Mouse (Mus musculus): ENCODE measurements around the gene Slc35c1. TPM values are rescaled to one million over a fixed set of nuclear protein-coding genes. Genes with fewer than 3 reads are reported as not detected.

The Slc35c1 gene
- polyA plus RNA-seq, 1 experiment from 2014 or later, result 12.3 TPM

DNA sequence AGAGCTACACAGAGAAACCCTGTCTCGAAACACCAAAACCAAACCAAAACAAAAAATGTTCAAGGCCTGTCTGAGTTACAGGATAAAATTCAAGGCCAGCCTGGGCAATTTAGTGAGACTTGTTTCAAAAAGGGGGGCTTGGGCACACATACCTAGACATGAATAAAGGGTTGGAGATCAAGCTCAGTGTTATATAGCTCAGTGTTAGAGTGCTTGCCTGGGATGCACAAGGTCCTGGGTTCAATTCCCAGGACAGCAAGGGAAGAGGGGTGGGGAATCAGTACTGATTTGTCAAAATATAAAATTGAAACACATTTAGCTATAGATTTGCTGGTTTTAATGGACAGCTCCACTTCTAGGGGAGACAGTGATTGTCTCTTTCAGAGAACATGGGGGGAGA, 877 bp upstream of the Slc35c1 start:
- ATAC-seq (ENCODE audit: low read depth), result no peak
- no peak overlapping the region for H3K9ac ChIP-seq (ENCODE audit: low read depth, low read length)
- H3K4me1 ChIP-seq (ENCODE audit: control insufficient read depth, low read depth, low read length), result peaks cover 34% of the 10 kb centered on the region
- no peak overlapping the region for H3K27ac ChIP-seq (ENCODE audit: low read length)
- 66% methylated on average over 1 of the region's 1 CpGs for WGBS (ENCODE audit: insufficient replicate concordance)
- no peaks in the 10 kb centered on the region; the same call in none of the 2 replicates for H3K27me3 ChIP-seq (ENCODE audit: control insufficient read depth, insufficient read depth, low read depth, low read length)
- H3K4me3 ChIP-seq (ENCODE audit: low read depth, low read length), result no peak overlapping the region
- H3K4me2 ChIP-seq (ENCODE audit: low read depth, low read length), result no peak overlapping the region
- no peaks in the 10 kb centered on the region for H3K9me3 ChIP-seq (replicated peaks; ENCODE audit: control insufficient read depth, low read length)
- H3K36me3 ChIP-seq (ENCODE audit: control insufficient read depth, insufficient read depth), result no peaks in the 10 kb centered on the region

DNA sequence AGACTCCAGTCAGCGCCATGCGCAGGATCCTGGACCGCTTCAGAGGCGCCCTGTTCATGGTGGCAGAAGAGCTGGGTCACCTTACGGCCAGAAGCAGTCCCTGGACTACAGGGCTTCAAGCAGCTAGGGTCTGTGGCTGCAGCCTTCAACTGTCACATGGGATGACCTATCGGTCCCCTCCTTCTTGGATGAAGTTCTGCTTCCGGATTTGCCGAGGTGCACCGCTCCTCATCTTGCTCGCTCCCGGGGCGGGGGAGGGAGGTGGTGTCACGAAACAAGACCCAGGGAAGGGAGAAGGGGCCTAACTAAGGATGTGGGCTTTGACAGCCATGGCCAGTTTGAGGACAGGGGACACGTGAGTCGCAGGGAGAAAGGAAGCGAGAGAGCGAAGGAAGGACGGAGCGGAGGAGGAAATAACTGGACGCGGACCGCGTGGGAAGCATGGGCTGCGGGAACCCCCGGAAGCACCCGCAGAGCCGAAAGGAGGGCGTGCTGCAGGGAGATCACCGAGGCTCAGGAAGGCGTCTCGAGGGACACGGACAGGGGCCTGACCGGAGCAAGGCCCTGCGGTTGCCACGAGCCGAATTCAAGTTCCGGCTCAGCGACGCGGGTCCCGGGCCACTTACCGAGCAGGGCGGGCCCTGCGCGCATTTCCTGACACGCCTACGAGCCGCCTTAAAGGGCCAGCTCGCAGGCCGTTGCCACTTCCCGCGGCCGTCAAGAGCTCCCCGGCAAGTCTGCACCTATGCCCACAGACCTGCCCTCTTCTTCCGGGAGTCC, 1.0 kb downstream of the Slc35c1 start:
- peak; percentile 84 for ATAC-seq (ENCODE audit: low read depth)
- peaks cover 1% of the 10 kb centered on the region; the same call in 1 of the 2 replicates for H3K36me3 ChIP-seq (ENCODE audit: control insufficient read depth, insufficient read depth)
- H3K27ac ChIP-seq (ENCODE audit: low read length), result peak overlapping the region; percentile 42
- H3K27me3 ChIP-seq (ENCODE audit: control insufficient read depth, insufficient read depth, low read depth, low read length), result no peaks in the 10 kb centered on the region; the same call in none of the 2 replicates
- peak overlapping the region; percentile 91 for H3K4me2 ChIP-seq (ENCODE audit: low read depth, low read length)
- H3K9me3 ChIP-seq (replicated peaks; ENCODE audit: control insufficient read depth, low read length), result no peaks in the 10 kb centered on the region
- peak overlapping the region; percentile 73 for H3K4me3 ChIP-seq (ENCODE audit: low read depth, low read length)
- peak overlapping the region; percentile 77 for H3K9ac ChIP-seq (ENCODE audit: low read depth, low read length)
- WGBS (ENCODE audit: insufficient replicate concordance), result under 1% methylated on average over 54 of the region's 55 CpGs
- peaks cover 37% of the 10 kb centered on the region for H3K4me1 ChIP-seq (ENCODE audit: control insufficient read depth, low read depth, low read length)

DNA sequence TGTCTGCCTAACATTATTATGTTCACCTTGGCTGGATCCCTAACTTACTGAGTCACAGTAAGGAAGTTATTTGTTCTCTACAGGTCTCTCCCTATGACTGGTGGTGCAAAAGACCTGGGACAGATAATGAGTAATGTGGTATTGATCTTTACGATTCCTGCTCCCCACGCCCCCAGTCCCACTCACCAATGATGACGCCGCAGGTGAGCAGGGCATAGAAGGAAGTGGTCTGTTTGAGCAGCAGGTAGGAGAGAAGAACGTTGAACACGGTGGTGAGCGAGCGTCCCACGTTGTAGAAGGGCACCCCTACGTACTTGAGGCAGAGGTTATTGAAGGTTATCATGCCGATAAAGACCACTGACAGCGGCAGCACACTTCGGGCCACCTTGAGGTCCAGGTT, 1.9 kb downstream of the Slc35c1 start:
- 26% methylated on average over 13 of the region's 13 CpGs for WGBS (ENCODE audit: insufficient replicate concordance)
- Histone ChIP-seq H3K9ac (ENCODE audit: low read depth, low read length) (peak overlapping the region; percentile 77), H3K4me2 (ENCODE audit: low read depth, low read length) (peak overlapping the region; percentile 91), H3K9me3 (replicated peaks; ENCODE audit: control insufficient read depth, low read length) (no peaks in the 10 kb centered on the region), H3K4me1 (ENCODE audit: control insufficient read depth, low read depth, low read length) (peaks cover 37% of the 10 kb centered on the region), H3K4me3 (ENCODE audit: low read depth, low read length) (peak overlapping the region; percentile 73), H3K27me3 (ENCODE audit: control insufficient read depth, insufficient read depth, low read depth, low read length) (no peaks in the 10 kb centered on the region; the same call in none of the 2 replicates), H3K27ac (ENCODE audit: low read length) (no peak overlapping the region), H3K36me3 (ENCODE audit: control insufficient read depth, insufficient read depth) (peaks cover 8% of the 10 kb centered on the region; the same call in 1 of the 2 replicates)
- ATAC-seq (ENCODE audit: low read depth), result no peak

DNA sequence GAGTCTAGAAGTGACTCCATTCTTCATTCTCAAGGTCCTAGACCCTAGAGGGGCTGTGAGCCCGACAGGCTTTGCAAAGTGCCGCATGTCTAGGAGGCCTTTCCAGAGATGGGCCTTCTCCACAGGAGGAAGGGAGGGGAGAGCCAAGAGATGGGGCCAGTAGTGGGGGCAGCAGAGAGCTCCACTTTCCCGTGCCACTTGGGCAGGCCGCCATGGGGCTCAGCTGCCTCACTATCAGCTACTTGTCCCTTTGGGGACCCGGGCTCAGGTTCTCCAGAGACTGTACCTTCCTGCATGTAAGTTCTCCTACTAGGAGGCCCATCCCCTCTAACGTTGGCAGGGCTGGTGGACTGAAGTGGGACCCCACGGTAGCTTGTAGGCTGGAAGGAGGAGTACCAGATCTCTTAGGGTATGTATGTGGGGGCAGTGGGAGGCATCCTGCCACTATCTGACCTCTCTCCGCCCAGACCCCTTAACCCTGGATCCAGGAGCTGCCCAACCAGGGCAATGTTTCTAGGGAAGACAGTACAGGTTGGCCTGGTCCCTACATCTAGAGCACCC, 3.3 kb downstream of the Slc35c1 start:
- Histone ChIP-seq H3K9ac (ENCODE audit: low read depth, low read length) (0 out of 2 replicates have a peak overlapping the region, but pooled peaks have one; percentile 31), H3K4me3 (ENCODE audit: low read depth, low read length) (no peak overlapping the region), H3K27me3 (ENCODE audit: control insufficient read depth, insufficient read depth, low read depth, low read length) (no peaks in the 10 kb centered on the region; the same call in none of the 2 replicates), H3K9me3 (replicated peaks; ENCODE audit: control insufficient read depth, low read length) (no peaks in the 10 kb centered on the region), H3K27ac (ENCODE audit: low read length) (no peak overlapping the region), H3K4me1 (ENCODE audit: control insufficient read depth, low read depth, low read length) (peaks cover 37% of the 10 kb centered on the region), H3K4me2 (ENCODE audit: low read depth, low read length) (peak overlapping the region; percentile 91), H3K36me3 (ENCODE audit: control insufficient read depth, insufficient read depth) (peaks cover 9% of the 10 kb centered on the region; the same call in 1 of the 2 replicates)
- WGBS (ENCODE audit: insufficient replicate concordance), result 39% methylated on average over 8 of the region's 8 CpGs
- no peak for ATAC-seq (ENCODE audit: low read depth)

DNA sequence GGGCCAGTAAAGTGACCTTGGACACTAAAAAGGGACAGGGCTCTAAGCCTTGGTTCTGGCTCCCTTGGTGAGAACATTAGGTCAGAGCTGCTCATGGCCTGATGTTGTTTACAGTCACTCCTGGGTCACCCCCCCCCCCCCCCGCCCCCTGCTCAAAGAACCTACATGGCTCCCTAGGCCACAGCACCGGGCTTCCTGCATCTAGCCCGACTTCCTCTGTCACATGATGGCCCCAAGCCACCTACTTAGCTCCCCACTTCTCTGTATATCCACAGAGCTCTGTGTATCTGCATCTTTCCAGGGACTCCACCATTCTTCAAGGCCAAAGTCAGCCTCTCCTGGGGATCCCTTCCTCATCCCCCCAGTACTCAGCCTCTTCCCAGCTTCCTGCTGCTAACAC, 4.6 kb downstream of the Slc35c1 start:
- WGBS (ENCODE audit: insufficient replicate concordance), result 4% methylated on average over 2 of the region's 3 CpGs
- H3K4me2 ChIP-seq (ENCODE audit: low read depth, low read length), result no peak overlapping the region
- H3K36me3 ChIP-seq (ENCODE audit: control insufficient read depth, insufficient read depth), result peaks cover 9% of the 10 kb centered on the region; the same call in 1 of the 2 replicates
- ATAC-seq (ENCODE audit: low read depth), result no peak
- no peak overlapping the region for H3K4me3 ChIP-seq (ENCODE audit: low read depth, low read length)
- peaks cover 43% of the 10 kb centered on the region for H3K4me1 ChIP-seq (ENCODE audit: control insufficient read depth, low read depth, low read length)
- H3K27ac ChIP-seq (ENCODE audit: low read length), result no peak overlapping the region
- H3K9ac ChIP-seq (ENCODE audit: low read depth, low read length), result no peak overlapping the region
- no peaks in the 10 kb centered on the region; the same call in 1 of the 2 replicates for H3K27me3 ChIP-seq (ENCODE audit: control insufficient read depth, insufficient read depth, low read depth, low read length)
- H3K9me3 ChIP-seq (replicated peaks; ENCODE audit: control insufficient read depth, low read length), result no peaks in the 10 kb centered on the region

DNA sequence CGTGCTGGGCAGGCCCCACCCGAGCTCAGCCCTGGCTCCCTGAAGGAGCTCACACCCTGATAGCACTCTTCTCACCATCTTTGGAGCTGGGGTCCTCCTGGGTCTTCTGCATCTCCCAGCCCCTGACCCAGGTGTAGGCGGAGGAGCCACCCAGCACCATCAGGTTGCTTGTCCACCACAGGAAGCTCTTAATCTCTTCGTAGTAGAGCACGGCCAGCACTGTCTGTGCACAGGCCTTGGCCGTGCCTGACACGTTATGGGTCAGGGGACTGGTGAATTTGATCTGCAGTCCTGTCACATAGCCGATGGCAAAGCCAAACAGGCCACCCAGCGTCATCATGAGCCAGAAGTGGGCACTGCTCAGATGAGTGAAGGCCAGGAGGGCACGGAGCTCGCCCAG, 6.2 kb downstream of the Slc35c1 start:
- H3K27me3 ChIP-seq (ENCODE audit: control insufficient read depth, insufficient read depth, low read depth, low read length), result no peaks in the 10 kb centered on the region
- no peak for ATAC-seq (ENCODE audit: low read depth)
- H3K27ac ChIP-seq (ENCODE audit: low read length), result no peak overlapping the region
- H3K4me3 ChIP-seq (ENCODE audit: low read depth, low read length), result no peak overlapping the region
- peaks cover 36% of the 10 kb centered on the region for H3K4me1 ChIP-seq (ENCODE audit: control insufficient read depth, low read depth, low read length)
- H3K36me3 ChIP-seq (ENCODE audit: control insufficient read depth, insufficient read depth), result peaks cover 9% of the 10 kb centered on the region; the same call in 1 of the 2 replicates
- H3K9ac ChIP-seq (ENCODE audit: low read depth, low read length), result no peak overlapping the region
- H3K9me3 ChIP-seq (replicated peaks; ENCODE audit: control insufficient read depth, low read length), result no peaks in the 10 kb centered on the region
- 78% methylated on average over 11 of the region's 11 CpGs for WGBS (ENCODE audit: insufficient replicate concordance)
- no peak overlapping the region for H3K4me2 ChIP-seq (ENCODE audit: low read depth, low read length)

DNA sequence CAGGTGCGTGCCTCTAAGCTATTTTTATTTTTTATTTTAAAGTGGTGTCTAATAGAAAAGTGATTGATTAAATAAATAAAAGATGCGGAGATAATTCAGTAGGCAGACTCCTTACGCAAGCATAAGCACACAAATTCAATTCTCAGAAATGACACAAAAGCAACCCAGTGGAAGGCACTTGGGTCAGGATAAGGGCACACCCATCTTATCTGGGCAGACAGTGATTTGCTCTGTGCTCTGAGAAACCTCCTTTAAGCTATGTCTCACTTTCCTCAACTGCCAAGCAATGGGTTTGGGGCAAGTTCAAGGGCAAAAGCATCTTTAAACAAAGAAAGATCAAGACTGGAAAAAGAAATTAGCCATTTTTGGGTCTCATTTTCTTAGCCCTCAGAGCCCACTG, 9.2 kb downstream of the Slc35c1 start:
- H3K27me3 ChIP-seq (ENCODE audit: control insufficient read depth, insufficient read depth, low read depth, low read length), result no peaks in the 10 kb centered on the region
- H3K36me3 ChIP-seq (ENCODE audit: control insufficient read depth, insufficient read depth), result peaks cover 9% of the 10 kb centered on the region; the same call in 1 of the 2 replicates
- peaks cover 14% of the 10 kb centered on the region for H3K4me1 ChIP-seq (ENCODE audit: control insufficient read depth, low read depth, low read length)
- H3K9me3 ChIP-seq (replicated peaks; ENCODE audit: control insufficient read depth, low read length), result no peaks in the 10 kb centered on the region
- ATAC-seq (ENCODE audit: low read depth), result 0 out of 2 replicates have a peak, but pooled peaks have one; percentile 33
- H3K9ac ChIP-seq (ENCODE audit: low read depth, low read length), result no peak overlapping the region
- H3K4me3 ChIP-seq (ENCODE audit: low read depth, low read length), result no peak overlapping the region
- WGBS (ENCODE audit: insufficient replicate concordance), result 33% methylated on average over 3 of the region's 3 CpGs
- H3K4me2 ChIP-seq (ENCODE audit: low read depth, low read length), result no peak overlapping the region
- H3K27ac ChIP-seq (ENCODE audit: low read length), result no peak overlapping the region

DNA sequence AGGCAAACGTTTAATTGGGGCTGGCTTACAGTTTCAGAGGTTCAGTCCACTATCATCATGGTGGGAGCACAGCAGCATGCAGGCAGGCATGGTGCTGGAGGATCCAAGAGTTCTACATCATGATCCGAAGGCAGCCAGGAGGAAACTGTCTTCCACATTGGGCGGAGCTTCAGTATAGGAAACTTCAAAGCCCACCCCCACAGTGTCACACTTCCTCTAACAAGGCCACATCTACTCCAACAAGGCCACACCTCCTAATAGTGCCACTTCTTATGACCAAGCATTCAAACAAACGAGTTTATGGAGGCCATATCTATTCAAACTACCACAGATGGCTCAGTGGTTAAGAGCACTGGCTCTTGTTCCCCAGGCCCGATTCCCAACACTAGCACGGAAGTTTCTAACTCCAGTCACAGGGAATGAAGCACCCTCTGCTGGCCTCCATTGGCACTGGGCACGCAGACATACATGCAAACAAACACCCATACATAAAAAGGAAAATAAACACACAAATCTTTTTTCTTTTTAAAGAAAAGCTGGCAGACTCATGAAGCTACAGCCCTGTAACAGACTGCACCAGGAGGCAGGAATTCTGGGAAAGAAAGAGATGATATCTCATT, 13.1 kb downstream of the Slc35c1 start:
- Histone ChIP-seq H3K4me1 (ENCODE audit: control insufficient read depth, low read depth, low read length) (peaks cover 35% of the 10 kb centered on the region), H3K9ac (ENCODE audit: low read depth, low read length) (no peak overlapping the region), H3K27ac (ENCODE audit: low read length) (no peak overlapping the region), H3K4me3 (ENCODE audit: low read depth, low read length) (no peak overlapping the region), H3K9me3 (replicated peaks; ENCODE audit: control insufficient read depth, low read length) (no peaks in the 10 kb centered on the region), H3K36me3 (ENCODE audit: control insufficient read depth, insufficient read depth) (no peaks in the 10 kb centered on the region), H3K27me3 (ENCODE audit: control insufficient read depth, insufficient read depth, low read depth, low read length) (no peaks in the 10 kb centered on the region), H3K4me2 (ENCODE audit: low read depth, low read length) (no peak overlapping the region)
- WGBS (ENCODE audit: insufficient replicate concordance), result 66% methylated on average over 7 of the region's 7 CpGs
- ATAC-seq (ENCODE audit: low read depth), result no peak

All from liver, embryonic 16.5 days (tissue).